ENCODE assay signal across 18 mouse cellular contexts in genomic region chr6:10156097-10156496, GRCm38 (mm10).
DNase-seq lines count a peak whose midpoint lies in the region; ATAC-seq and TF ChIP-seq lines count a peak whose summit lies in the region.
"Had no signal": no experiment of that assay in that cellular context is flagged by ENCODE, and none has a peak within 500 bp of the region (broad histone marks: within the 10 kb centered on the region; RNA-seq: fewer than 3 reads in every experiment).

No protein-coding gene starts in this region.

- H3K9ac ChIP-seq in kidney, postnatal 0 days (ENCODE audit: low read depth, low read length) = no peak overlapping the region
- no peak overlapping the region for H3K9ac ChIP-seq in heart, adult 2 months (ENCODE audit: low read depth, low read length)
- H3K9ac ChIP-seq: embryonic facial prominence, embryonic 12.5 days; hindbrain, embryonic 15.5 days; neural tube, embryonic 12.5 days had no signal

- DNase-seq in cerebellum, postnatal 14 days = peak; percentile 5 to 7
- DNase-seq in kidney, postnatal 0 days (ENCODE audit: low spot score) = peak; percentile 56
- DNase-seq in kidney, postnatal 14 days = no peak
- DNase-seq in 416B (ENCODE audit: low read depth) = peak; percentile 54
- peak; percentile 5 for DNase-seq in embryo, embryonic 10 days (ENCODE audit: low spot score)
- DNase-seq in adrenal gland, postnatal 36 days = no peak
- no peak for DNase-seq in heart, adult 2 months
- DNase-seq: adrenal gland, postnatal 10 days; cerebellum, adult 11 months; lung, adult 18-20 months; right cerebral cortex, postnatal 25 days; thymus, postnatal 36 days had no signal

- no peak for ATAC-seq in cerebellum, adult (ENCODE audit: insufficient number of reproducible peaks, low FRiP score, low TSS enrichment)
- ATAC-seq in kidney, postnatal 0 days (replicated peaks; ENCODE audit: low FRiP score, low read depth) = no peak
- ATAC-seq: Patski had no signal

- H3K27me3 ChIP-seq in kidney, postnatal 0 days (ENCODE audit: insufficient read depth, low read length) = no peaks in the 10 kb centered on the region
- no peaks in the 10 kb centered on the region for H3K27me3 ChIP-seq in heart, adult 2 months (ENCODE audit: control insufficient read depth, insufficient read depth, low read length)
- H3K27me3 ChIP-seq: embryonic facial prominence, embryonic 12.5 days; hindbrain, embryonic 15.5 days; neural tube, embryonic 12.5 days; Patski had no signal

- H3K9me3 ChIP-seq in kidney, postnatal 0 days (replicated peaks; ENCODE audit: low read length) = no peaks in the 10 kb centered on the region
- H3K9me3 ChIP-seq: embryonic facial prominence, embryonic 12.5 days; heart, embryonic 10.5 days; hindbrain, embryonic 15.5 days; neural tube, embryonic 12.5 days had no signal

- no peak for TF ChIP-seq EP300 in heart, adult 2 months (IDR thresholded peaks at IDR 0.05; ENCODE audit: insufficient read depth, low read depth, low read length)

- intact Hi-C loops in heart, adult 2 months (cut with DNase I) = no loop called here

- no peak for TF ChIP-seq POLR2A in heart, adult 2 months (IDR thresholded peaks at IDR 0.05; ENCODE audit: insufficient read depth, low read depth, low read length)

- WGBS in kidney, postnatal 0 days = 53% methylated on average over 2 of the region's 2 CpGs
- 53% methylated on average over 2 of the region's 2 CpGs for WGBS in heart, adult 2 months

- no peaks in the 10 kb centered on the region for H3K4me1 ChIP-seq in kidney, postnatal 0 days (replicated peaks; ENCODE audit: insufficient read depth, low read length)
- H3K4me1 ChIP-seq in heart, adult 2 months (ENCODE audit: control insufficient read depth, insufficient read depth, low read length) = no peaks in the 10 kb centered on the region
- H3K4me1 ChIP-seq: embryonic facial prominence, embryonic 12.5 days; heart, embryonic 10.5 days; hindbrain, embryonic 15.5 days; neural tube, embryonic 12.5 days had no signal

- no peak overlapping the region for H3K27ac ChIP-seq in kidney, postnatal 0 days
- no peak overlapping the region for H3K27ac ChIP-seq in heart, adult 2 months
- H3K27ac ChIP-seq: embryonic facial prominence, embryonic 12.5 days; heart, embryonic 10.5 days; hindbrain, embryonic 15.5 days; neural tube, embryonic 12.5 days had no signal

- H3K36me3 ChIP-seq in kidney, postnatal 0 days (ENCODE audit: insufficient read depth, low read length) = no peaks in the 10 kb centered on the region
- no peaks in the 10 kb centered on the region for H3K36me3 ChIP-seq in heart, adult 2 months (ENCODE audit: control insufficient read depth, insufficient read depth, low read length)
- H3K36me3 ChIP-seq: embryonic facial prominence, embryonic 12.5 days; heart, embryonic 10.5 days; hindbrain, embryonic 15.5 days; neural tube, embryonic 12.5 days had no signal

- H3K4me3 ChIP-seq in kidney, postnatal 0 days (replicated peaks; ENCODE audit: low read depth, low read length) = no peak overlapping the region
- no peak overlapping the region for H3K4me3 ChIP-seq in heart, adult 2 months
- H3K4me3 ChIP-seq: embryonic facial prominence, embryonic 12.5 days; heart, embryonic 10.5 days; hindbrain, embryonic 15.5 days; neural tube, embryonic 12.5 days had no signal

- TF ChIP-seq CTCF in kidney, postnatal 0 days (IDR thresholded peaks at IDR 0.05; ENCODE audit: low read depth) = peak; percentile 63
- no peak for TF ChIP-seq CTCF in heart, adult 2 months (IDR thresholded peaks at IDR 0.05)

- no peak overlapping the region for H3K4me2 ChIP-seq in kidney, postnatal 0 days (ENCODE audit: low read length)
- H3K4me2 ChIP-seq: embryonic facial prominence, embryonic 12.5 days; hindbrain, embryonic 15.5 days; neural tube, embryonic 12.5 days had no signal

- no peaks in the 10 kb centered on the region for H3K79me2 ChIP-seq in heart, adult 2 months (replicated peaks; ENCODE audit: control insufficient read depth, insufficient read depth, low read length)

Comparison
In these comparisons a context has a peak if more than half of its experiments do, and no peak if none do; other contexts are left out.
1. DNase-seq: peak in cerebellum, postnatal 14 days (2 of 2), kidney, postnatal 0 days (single experiment), 416B (single experiment) and embryo, embryonic 10 days (single experiment); none in kidney, postnatal 14 days (single experiment), adrenal gland, postnatal 36 days (0 of 2) and heart, adult 2 months (0 of 2).